Mouse (Mus musculus) heart, postnatal 0 days (tissue): Measurements from ENCODE around the gene Bpi.

Experiments used
- CTCF ChIP-seq: IDR thresholded peaks from 2 replicates; pipeline ENCODE4 v1.5.1; 2016; ENCODE audit warnings: antibody characterized with exemption, control low read depth, low read depth
- EP300 ChIP-seq: IDR thresholded peaks from 2 replicates; pipeline ENCODE4 v1.6.1; 2016; ENCODE audit warnings: antibody characterized with exemption, low read depth

DNA sequence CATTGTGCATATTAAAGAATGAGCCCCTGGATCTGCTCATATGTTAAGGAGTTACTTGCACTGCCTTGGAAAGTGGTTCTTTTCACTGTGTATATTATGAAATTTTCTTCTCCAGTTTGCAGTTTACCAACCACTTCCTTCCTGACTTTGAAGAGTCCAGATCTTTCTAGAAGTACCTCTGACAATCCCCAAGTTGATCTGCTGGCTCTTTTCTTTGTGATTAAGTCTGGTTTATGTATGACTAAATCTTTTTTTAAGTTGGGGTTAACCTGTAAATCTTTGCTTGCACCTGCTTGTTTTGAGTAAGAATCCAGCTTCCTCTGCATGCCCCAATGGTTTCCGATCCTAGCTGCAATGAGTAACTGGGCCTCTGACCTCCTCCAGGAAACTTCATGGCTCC, 55.2 kb downstream of the Bpi start:
- TF ChIP-seq CTCF (no peak), EP300 (no peak)
